Mouse (Mus musculus): ENCODE measurements around the gene Hsh2d. TPM values are rescaled to one million over a fixed set of nuclear protein-coding genes. Genes with fewer than 3 reads are reported as not detected.

The Hsh2d gene
- polyA plus RNA-seq, 1 experiment from 2014 or later = 0.09 TPM

- no peak overlapping the region for H3K4me3 ChIP-seq
- no peaks in the 10 kb centered on the region for H3K36me3 ChIP-seq
- H3K4me2 ChIP-seq = no peak overlapping the region
- no peak for ATAC-seq (ENCODE audit: insufficient number of reproducible peaks, low FRiP score)
- no peak overlapping the region for H3K27ac ChIP-seq (ENCODE audit: poor library complexity, severe bottlenecking)
- H3K27me3 ChIP-seq (replicated peaks) = no peaks in the 10 kb centered on the region
- H3K9ac ChIP-seq = no peak overlapping the region
- H3K9me3 ChIP-seq (replicated peaks) = no peaks in the 10 kb centered on the region
- no peaks in the 10 kb centered on the region for H3K4me1 ChIP-seq (replicated peaks)
Measured at GRCm38 (mm10) chr8:72192065-72192464, 2.6 kb downstream of the Hsh2d start.

- no peak overlapping the region for H3K4me3 ChIP-seq
- no peaks in the 10 kb centered on the region for H3K27me3 ChIP-seq (replicated peaks)
- 46% methylated on average over 8 of the region's 8 CpGs for WGBS
- no peaks in the 10 kb centered on the region for H3K36me3 ChIP-seq
- H3K9ac ChIP-seq = no peak overlapping the region
- no peaks in the 10 kb centered on the region for H3K4me1 ChIP-seq (replicated peaks)
- no peak overlapping the region for H3K4me2 ChIP-seq
- no peak for ATAC-seq (ENCODE audit: insufficient number of reproducible peaks, low FRiP score)
- H3K9me3 ChIP-seq (replicated peaks) = peaks cover 24% of the 10 kb centered on the region
- H3K27ac ChIP-seq (ENCODE audit: poor library complexity, severe bottlenecking) = no peak overlapping the region
Measured at GRCm38 (mm10) chr8:72197997-72198396, 8.6 kb downstream of the Hsh2d start.

GRCm38 (mm10) chr8:72208582-72208981 is 19.1 kb downstream of the Hsh2d start:
- Histone ChIP-seq H3K9ac (no peak overlapping the region), H3K4me3 (no peak overlapping the region), H3K4me2 (no peak overlapping the region), H3K27ac (ENCODE audit: poor library complexity, severe bottlenecking) (no peak overlapping the region), H3K4me1 (replicated peaks) (no peaks in the 10 kb centered on the region), H3K9me3 (replicated peaks) (peaks cover 14% of the 10 kb centered on the region), H3K27me3 (replicated peaks) (peaks cover 5% of the 10 kb centered on the region; the same call in 1 of the 2 replicates), H3K36me3 (no peaks in the 10 kb centered on the region)
- ATAC-seq (ENCODE audit: insufficient number of reproducible peaks, low FRiP score) = no peak
- 67% methylated on average over 1 of the region's 1 CpGs for WGBS

GRCm38 (mm10) chr8:72210222-72210621 is 20.8 kb downstream of the Hsh2d start:
- H3K27me3 ChIP-seq (replicated peaks) = peaks cover 10% of the 10 kb centered on the region; the same call in 1 of the 2 replicates
- WGBS = 71% methylated on average over 4 of the region's 4 CpGs
- ATAC-seq (ENCODE audit: insufficient number of reproducible peaks, low FRiP score) = no peak
- no peaks in the 10 kb centered on the region for H3K9me3 ChIP-seq (replicated peaks)
- no peak overlapping the region for H3K27ac ChIP-seq (ENCODE audit: poor library complexity, severe bottlenecking)
- H3K4me2 ChIP-seq = no peak overlapping the region
- no peaks in the 10 kb centered on the region for H3K4me1 ChIP-seq (replicated peaks)
- H3K9ac ChIP-seq = no peak overlapping the region
- H3K36me3 ChIP-seq = no peaks in the 10 kb centered on the region
- H3K4me3 ChIP-seq = no peak overlapping the region

GRCm38 (mm10) chr8:72210710-72211109 is 21.3 kb downstream of the Hsh2d start:
- ATAC-seq (ENCODE audit: insufficient number of reproducible peaks, low FRiP score) = no peak
- H3K9ac ChIP-seq = no peak overlapping the region
- WGBS = 44% methylated on average over 2 of the region's 2 CpGs
- H3K27me3 ChIP-seq (replicated peaks) = peaks cover 14% of the 10 kb centered on the region; the same call in 1 of the 2 replicates
- H3K36me3 ChIP-seq = no peaks in the 10 kb centered on the region
- H3K4me1 ChIP-seq (replicated peaks) = no peaks in the 10 kb centered on the region
- H3K4me3 ChIP-seq = no peak overlapping the region
- H3K9me3 ChIP-seq (replicated peaks) = no peaks in the 10 kb centered on the region
- H3K27ac ChIP-seq (ENCODE audit: poor library complexity, severe bottlenecking) = no peak overlapping the region
- no peak overlapping the region for H3K4me2 ChIP-seq

- Histone ChIP-seq H3K4me1 (replicated peaks) (no peaks in the 10 kb centered on the region), H3K27me3 (replicated peaks) (peaks cover 19% of the 10 kb centered on the region; the same call in 1 of the 2 replicates), H3K4me3 (no peak overlapping the region), H3K9me3 (replicated peaks) (no peaks in the 10 kb centered on the region), H3K36me3 (no peaks in the 10 kb centered on the region), H3K27ac (ENCODE audit: poor library complexity, severe bottlenecking) (no peak overlapping the region), H3K4me2 (no peak overlapping the region), H3K9ac (no peak overlapping the region)
- 78% methylated on average over 1 of the region's 1 CpGs for WGBS
- ATAC-seq (ENCODE audit: insufficient number of reproducible peaks, low FRiP score) = no peak
Measured at GRCm38 (mm10) chr8:72211846-72212245, 22.4 kb downstream of the Hsh2d start.

- WGBS = 65% methylated on average over 4 of the region's 4 CpGs
Measured at GRCm38 (mm10) chr8:72212751-72213150, 23.3 kb downstream of the Hsh2d start, which contains the start of gene Cib3. Gene Cib3 (minus strand): TSS chr8:72212837.

GRCm38 (mm10) chr8:72213536-72213935 is 24.1 kb downstream of the Hsh2d start, which contains the start of gene Gm11034:
Gene Gm11034 (minus strand): TSS chr8:72213636.
- WGBS = 70% methylated on average over 4 of the region's 4 CpGs
- Histone ChIP-seq H3K9me3 (replicated peaks) (no peaks in the 10 kb centered on the region), H3K36me3 (no peaks in the 10 kb centered on the region), H3K27ac (ENCODE audit: poor library complexity, severe bottlenecking) (no peak within 1 kb of the TSS), H3K9ac (no peak within 1 kb of the TSS), H3K4me2 (no peak within 1 kb of the TSS), H3K4me1 (replicated peaks) (no peaks in the 10 kb centered on the region), H3K4me3 (no peak within 1 kb of the TSS), H3K27me3 (replicated peaks) (peaks cover 21% of the 10 kb centered on the region)
- ATAC-seq (ENCODE audit: insufficient number of reproducible peaks, low FRiP score) = no peak

More at GRCm38 (mm10) chr8:72212751-72213150, 23.3 kb downstream of the Hsh2d start, which contains the start of gene Cib3:
- no peak within 1 kb of the TSS for H3K4me2 ChIP-seq
- H3K27me3 ChIP-seq (replicated peaks) = peaks cover 21% of the 10 kb centered on the region
- ATAC-seq (ENCODE audit: insufficient number of reproducible peaks, low FRiP score) = no peak
- no peaks in the 10 kb centered on the region for H3K9me3 ChIP-seq (replicated peaks)
- H3K4me3 ChIP-seq = no peak within 1 kb of the TSS
- H3K9ac ChIP-seq = no peak within 1 kb of the TSS
- no peak within 1 kb of the TSS for H3K27ac ChIP-seq (ENCODE audit: poor library complexity, severe bottlenecking)
- no peaks in the 10 kb centered on the region for H3K4me1 ChIP-seq (replicated peaks)
- no peaks in the 10 kb centered on the region for H3K36me3 ChIP-seq

GRCm38 (mm10) chr8:72215060-72215459 is 25.6 kb downstream of the Hsh2d start:
- H3K27ac ChIP-seq (ENCODE audit: poor library complexity, severe bottlenecking) = no peak overlapping the region
- H3K36me3 ChIP-seq = no peaks in the 10 kb centered on the region
- no peaks in the 10 kb centered on the region for H3K9me3 ChIP-seq (replicated peaks)
- no peak overlapping the region for H3K9ac ChIP-seq
- no peak overlapping the region for H3K4me3 ChIP-seq
- ATAC-seq (ENCODE audit: insufficient number of reproducible peaks, low FRiP score) = no peak
- H3K27me3 ChIP-seq (replicated peaks) = peaks cover 21% of the 10 kb centered on the region
- H3K4me1 ChIP-seq (replicated peaks) = no peaks in the 10 kb centered on the region
- H3K4me2 ChIP-seq = no peak overlapping the region
- 29% methylated on average over 2 of the region's 2 CpGs for WGBS

- WGBS = 29% methylated on average over 1 of the region's 1 CpGs
- Histone ChIP-seq H3K36me3 (no peaks in the 10 kb centered on the region), H3K27me3 (replicated peaks) (peaks cover 21% of the 10 kb centered on the region)
Measured at GRCm38 (mm10) chr8:72215871-72216270, 26.4 kb downstream of the Hsh2d start.

GRCm38 (mm10) chr8:72218781-72219540 is 29.5 kb downstream of the Hsh2d start:
- ATAC-seq (ENCODE audit: insufficient number of reproducible peaks, low FRiP score) = no peak

More at GRCm38 (mm10) chr8:72215871-72216270, 26.4 kb downstream of the Hsh2d start:
- no peak for ATAC-seq (ENCODE audit: insufficient number of reproducible peaks, low FRiP score)
- Histone ChIP-seq H3K9me3 (replicated peaks) (no peaks in the 10 kb centered on the region), H3K9ac (no peak overlapping the region), H3K4me2 (no peak overlapping the region), H3K27ac (ENCODE audit: poor library complexity, severe bottlenecking) (no peak overlapping the region), H3K4me3 (no peak overlapping the region), H3K4me1 (replicated peaks) (peaks cover 8% of the 10 kb centered on the region)

More at GRCm38 (mm10) chr8:72218781-72219540, 29.5 kb downstream of the Hsh2d start:
- no peaks in the 10 kb centered on the region for H3K9me3 ChIP-seq (replicated peaks)
- no peak overlapping the region for H3K27ac ChIP-seq (ENCODE audit: poor library complexity, severe bottlenecking)
- peak overlapping the region; percentile 77 for H3K4me3 ChIP-seq
- peaks cover 26% of the 10 kb centered on the region for H3K36me3 ChIP-seq
- H3K9ac ChIP-seq = no peak overlapping the region
- peaks cover 10% of the 10 kb centered on the region for H3K4me1 ChIP-seq (replicated peaks)
- H3K27me3 ChIP-seq (replicated peaks) = peaks cover 14% of the 10 kb centered on the region; the same call in 1 of the 2 replicates
- H3K4me2 ChIP-seq = peak overlapping the region; percentile 71
- WGBS = 82% methylated on average over 10 of the region's 10 CpGs
